Comparison of ENCODE assay signal across 9 mouse cellular contexts in the genomic region with DNA sequence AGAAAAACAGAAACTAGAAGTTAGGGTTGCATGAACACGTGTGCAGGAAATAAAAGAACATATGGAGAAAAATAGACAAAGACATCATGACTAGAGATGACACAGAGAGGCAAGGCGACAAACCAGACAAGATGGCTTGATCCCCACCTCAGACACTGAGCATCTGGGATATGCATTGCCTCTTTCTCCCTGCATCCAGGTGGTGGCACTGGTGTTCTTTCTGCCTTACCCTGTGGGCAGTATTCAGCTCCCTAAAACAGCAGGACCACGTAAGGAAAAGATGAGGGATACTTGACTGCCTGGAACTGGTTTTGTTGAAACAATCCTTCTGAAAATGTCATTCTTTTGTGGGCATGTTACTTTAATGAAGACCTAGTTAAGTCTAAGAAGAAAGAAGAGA.
DNase-seq lines count a peak whose midpoint lies in the region; ATAC-seq lines count a peak whose summit lies in the region.
"Had no signal": no experiment of that assay in that cellular context is flagged by ENCODE, and none has a peak within 500 bp of the region (broad histone marks: within the 10 kb centered on the region; RNA-seq: fewer than 3 reads in every experiment).

No protein-coding gene starts in this region.

- DNase-seq in neural tube, embryonic 10.5 days (ENCODE audit: extremely low spot score, low spot score): peak; percentile 37
- DNase-seq in cerebellum, postnatal 14 days: peak; percentile 60 to 64
- peak; percentile 52 to 62 for DNase-seq in heart, postnatal 14 days
- DNase-seq in layer of hippocampus, adult 8-10 months (ENCODE audit: low spot score in 2 of 2): peak; percentile 35 to 59
- DNase-seq in lung, postnatal 14 days: peak; percentile 70
- DNase-seq in testis, postnatal 14 days (ENCODE audit: low spot score): peak; percentile 15
- DNase-seq in natural killer cell, adult 2 months (ENCODE audit: low spot score in 2 of 2): no peak

- no peak overlapping the region for H3K4me2 ChIP-seq in neural tube, embryonic 15.5 days
- H3K4me2 ChIP-seq: limb, embryonic 15.5 days had no signal

- intact Hi-C loops in heart, postnatal 14 days (cut with DNase I): loop anchor here (1.0 to 5.0 kb wide), 3 partner anchors 158 to 346 kb away; no protein-coding TSS in a partner anchor

- H3K36me3 ChIP-seq in neural tube, embryonic 15.5 days: no peaks in the 10 kb centered on the region
- H3K36me3 ChIP-seq: limb, embryonic 15.5 days had no signal

- H3K4me3 ChIP-seq in neural tube, embryonic 15.5 days (replicated peaks): no peak overlapping the region
- H3K4me3 ChIP-seq: limb, embryonic 15.5 days had no signal

- no peak overlapping the region for H3K9ac ChIP-seq in neural tube, embryonic 15.5 days (replicated peaks)
- H3K9ac ChIP-seq: limb, embryonic 15.5 days had no signal

- ATAC-seq in neural tube, embryonic 15.5 days (ENCODE audit: low FRiP score): no peak

- H3K9me3 ChIP-seq in neural tube, embryonic 15.5 days (replicated peaks): no peaks in the 10 kb centered on the region
- H3K9me3 ChIP-seq: limb, embryonic 15.5 days had no signal

- H3K27ac ChIP-seq in neural tube, embryonic 15.5 days (replicated peaks): no peak overlapping the region
- H3K27ac ChIP-seq: limb, embryonic 15.5 days had no signal

- no peaks in the 10 kb centered on the region for H3K27me3 ChIP-seq in neural tube, embryonic 15.5 days (replicated peaks)

- H3K4me1 ChIP-seq in neural tube, embryonic 15.5 days: no peaks in the 10 kb centered on the region
- H3K4me1 ChIP-seq: limb, embryonic 15.5 days had no signal

- WGBS in neural tube, embryonic 15.5 days: 30% methylated on average over 3 of the region's 3 CpGs

Comparison
In these comparisons a context has a peak if more than half of its experiments do, and no peak if none do; other contexts are left out.
1. DNase-seq: peak in neural tube, embryonic 10.5 days (single experiment), cerebellum, postnatal 14 days (2 of 2), heart, postnatal 14 days (2 of 2), layer of hippocampus, adult 8-10 months (2 of 2), lung, postnatal 14 days (single experiment) and testis, postnatal 14 days (single experiment); none in natural killer cell, adult 2 months (0 of 2).